Mouse (Mus musculus) bone marrow, adult 2 months (tissue): ENCODE measurements around the gene Adam30.

Experiments
- CTCF ChIP-seq: fragments of 200-500 bp; IDR thresholded peaks from 2 replicates; pipeline ENCODE4 v1.5.1; 2011; ENCODE audit warnings: low read length, control low read depth; ENCODE audit not compliant: control insufficient read depth, insufficient read depth
- POLR2A ChIP-seq: fragments of 200-500 bp; IDR thresholded peaks from 2 replicates; pipeline ENCODE4 v1.6.1; 2011; ENCODE audit warnings: low read depth, mild to moderate bottlenecking, control low read depth, low read length, borderline replicate concordance; ENCODE audit not compliant: control insufficient read depth

DNA sequence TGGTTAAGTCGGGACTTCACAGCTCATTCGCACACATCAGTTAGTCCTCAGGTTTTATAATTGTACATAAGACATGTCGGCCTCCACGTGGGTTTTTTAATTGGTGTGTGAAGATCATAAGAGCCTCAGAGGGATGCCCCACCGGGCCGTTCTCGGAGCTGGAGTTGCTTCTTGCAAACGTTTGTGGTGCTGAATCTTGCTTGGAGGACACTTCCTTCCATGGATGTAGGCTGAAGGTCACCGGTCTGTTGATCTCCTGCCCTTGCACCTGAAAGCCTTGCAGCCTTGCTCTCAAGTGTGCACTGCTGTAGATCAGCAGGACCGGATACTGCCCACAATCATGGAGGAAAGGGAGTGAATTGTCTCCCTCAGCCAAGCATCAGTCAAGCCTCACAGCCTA, 9.4 kb upstream of the Adam30 start:
- TF ChIP-seq POLR2A (no peak), CTCF (no peak)
